Comparison of ENCODE assay signal across 8 mouse cellular contexts in the genomic region with DNA sequence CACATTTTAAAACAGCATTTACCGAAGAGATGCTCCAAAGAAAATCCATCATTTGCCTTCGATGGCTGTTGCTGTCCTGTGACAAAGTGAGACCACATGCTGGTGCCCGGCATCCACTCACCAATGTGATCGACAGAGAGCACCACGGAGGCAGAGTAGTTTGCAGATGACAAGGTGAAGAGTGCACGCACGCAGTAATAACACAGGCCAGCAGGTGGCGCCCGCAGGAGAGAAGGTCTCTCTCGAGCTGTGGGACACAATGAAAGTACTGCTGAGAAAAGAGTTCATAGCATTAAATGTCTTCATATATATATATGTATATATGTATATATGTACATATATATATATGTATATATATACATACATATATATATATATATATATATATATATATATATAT.
A peak's percentile ranks its signal among the peaks of the same experiment; 100 is the strongest.
DNase-seq lines count a peak whose midpoint lies in the region; ATAC-seq and TF ChIP-seq lines count a peak whose summit lies in the region.

No protein-coding gene starts in this region.

- H3K4me3 ChIP-seq in cerebellum, adult 2 months (replicated peaks; ENCODE audit: insufficient read depth, low read depth, low read length), result no peak overlapping the region
- no peak overlapping the region for H3K4me3 ChIP-seq in small intestine, adult 2 months (ENCODE audit: low read depth, low read length)

- ATAC-seq in erythroid progenitor cell, adult 5-6 weeks (replicated peaks; ENCODE audit: low FRiP score, poor library complexity, severe bottlenecking), result no peak

- WGBS in cerebellum, adult 2 months, result 13% methylated on average over 10 of the region's 10 CpGs
- 14% methylated on average over 10 of the region's 10 CpGs for WGBS in small intestine, adult 2 months

- H3K4me1 ChIP-seq in cerebellum, adult 2 months (ENCODE audit: control insufficient read depth, insufficient read depth, low read length), result peaks cover 4% of the 10 kb centered on the region; the same call in 1 of the 2 replicates
- no peaks in the 10 kb centered on the region for H3K4me1 ChIP-seq in small intestine, adult 2 months (ENCODE audit: control insufficient read depth, insufficient read depth, insufficient read length, low read length)

- H3K36me3 ChIP-seq in small intestine, adult 2 months (ENCODE audit: control insufficient read depth, insufficient read depth, low read length), result no peaks in the 10 kb centered on the region

- H3K27ac ChIP-seq in cerebellum, adult 2 months (ENCODE audit: insufficient read depth, low read length), result no peak overlapping the region
- H3K27ac ChIP-seq in small intestine, adult 2 months (ENCODE audit: insufficient read depth, low read depth, low read length), result no peak overlapping the region

- H3K27me3 ChIP-seq in cerebellum, adult 2 months (ENCODE audit: control insufficient read depth, insufficient read depth, low read length), result no peaks in the 10 kb centered on the region
- H3K27me3 ChIP-seq in small intestine, adult 2 months (ENCODE audit: control insufficient read depth, insufficient read depth, low read length), result no peaks in the 10 kb centered on the region

- DNase-seq in CD4-positive helper T cell, adult 2 months (ENCODE audit: low read depth, low spot score), result peak; percentile 30
- peak; percentile 28 for DNase-seq in MN1 (ENCODE audit: low spot score)
- DNase-seq in cerebellum, adult 2 months, result peak; percentile 81 to 92
- peak; percentile 73 to 75 for DNase-seq in frontal cortex, postnatal 36 days (ENCODE audit: low spot score in 2 of 2)
- DNase-seq in layer of hippocampus, adult 8-10 months (ENCODE audit: low spot score in 2 of 2), result peak; percentile 52 to 78
- DNase-seq in lung, postnatal 4 days, result peak; percentile 55 to 78

- no peak for TF ChIP-seq POLR2A in cerebellum, adult 2 months (IDR thresholded peaks at IDR 0.05; ENCODE audit: borderline replicate concordance, insufficient read depth, low read length)
- no peak for TF ChIP-seq POLR2A in small intestine, adult 2 months (IDR thresholded peaks at IDR 0.05; ENCODE audit: low read depth, low read length)

- peak; percentile 77 for TF ChIP-seq CTCF in cerebellum, adult 2 months (IDR thresholded peaks at IDR 0.05; ENCODE audit: borderline replicate concordance, insufficient read depth, low read depth, low read length)
- TF ChIP-seq CTCF in small intestine, adult 2 months (IDR thresholded peaks at IDR 0.05; ENCODE audit: extremely low read depth, insufficient read length, insufficient replicate concordance, low read depth, low read length), result peak; percentile 80

Comparison
In these comparisons a context has a peak if more than half of its experiments do, and no peak if none do; other contexts are left out.
1. DNase-seq: peak in every context shown above with its lines; median percentile 86 in cerebellum, adult 2 months; 74 in frontal cortex, postnatal 36 days; 66 in lung, postnatal 4 days; 65 in layer of hippocampus, adult 8-10 months; 30 in CD4-positive helper T cell, adult 2 months; 28 in MN1.